Mouse (Mus musculus) midbrain, embryonic 15.5 days (tissue): ENCODE results near the gene Lrsam1. TPM values are rescaled to one million over a fixed set of nuclear protein-coding genes. Genes with fewer than 3 reads are reported as not detected.
A peak's percentile ranks its signal among the peaks of the same experiment; 100 is the strongest.

Experiments used
- ATAC-seq: fragments of 200-750 bp; cut with Nextera tagmentation; replicated peaks from 2 replicates; pipeline ENCODE4 v1.8.0; 2017; ENCODE audit warnings: moderate TSS enrichment
- H3K27ac ChIP-seq: fragments of 300-500 bp; sonication (generic); 2 replicates; pipeline ENCODE4 v1.5.1; 2015; ENCODE audit warnings: mild to moderate bottlenecking, inconsistent platforms
- H3K27me3 ChIP-seq: fragments of 300-500 bp; sonication (generic); replicated peaks from 2 replicates; pipeline ENCODE4 v1.6.1; 2015; ENCODE audit warnings: inconsistent platforms
- H3K36me3 ChIP-seq: fragments of 300-500 bp; sonication (generic); replicated peaks from 2 replicates; pipeline ENCODE4 v1.6.1; 2015; ENCODE audit warnings: inconsistent platforms
- H3K4me1 ChIP-seq: fragments of 300-500 bp; sonication (generic); 2 replicates; pipeline ENCODE4 v1.6.1; 2015; ENCODE audit warnings: inconsistent platforms
- H3K4me2 ChIP-seq: fragments of 300-500 bp; sonication (generic); 2 replicates; pipeline ENCODE4 v1.6.1; 2015; ENCODE audit warnings: inconsistent platforms, mild to moderate bottlenecking, moderate library complexity
- H3K4me3 ChIP-seq: fragments of 300-500 bp; sonication (generic); 2 replicates; pipeline ENCODE4 v1.5.1; 2015; ENCODE audit warnings: mild to moderate bottlenecking, inconsistent platforms
- H3K9ac ChIP-seq: fragments of 300-500 bp; sonication (generic); 2 replicates; pipeline ENCODE4 v1.6.1; 2015; ENCODE audit warnings: mild to moderate bottlenecking, inconsistent platforms
- H3K9me3 ChIP-seq: fragments of 300-500 bp; sonication (generic); 2 replicates; pipeline ENCODE4 v1.6.1; 2016; ENCODE audit warnings: inconsistent platforms
- WGBS: fragments of 180-500 bp; shearing (Covaris S2); methylation state at CpG from one replicate; pipeline ENCODE4 v1.1.7; 2015; ENCODE audit warnings: mixed read lengths; 5-methylcytosine and 5-hydroxymethylcytosine counted together
- polyA plus RNA-seq: library from polyadenylated mRNA; unstranded; fragments of >200 nt; fragmentation: Nextera tagmentation; extraction: Ambion mirVana; gene quantifications from 2 replicates; pipeline ENCODE4 v1.2.1, GENCODE M21; 2015

Lrsam1 gene
- polyA plus RNA-seq, 1 experiment from 2014 or later: 24.2 TPM

- peak overlapping the region; percentile 49; the same call in 1 of the 2 replicates for H3K27ac ChIP-seq
- H3K4me2 ChIP-seq: no peak overlapping the region
- no peak for ATAC-seq
- peaks cover 49% of the 10 kb centered on the region for H3K4me1 ChIP-seq
- WGBS: 53% methylated on average over 20 of the region's 21 CpGs
- H3K27me3 ChIP-seq: no peaks in the 10 kb centered on the region
- no peak overlapping the region for H3K4me3 ChIP-seq
- H3K9me3 ChIP-seq: no peaks in the 10 kb centered on the region
- H3K9ac ChIP-seq: no peak overlapping the region
- H3K36me3 ChIP-seq: no peaks in the 10 kb centered on the region
Measured at GRCm38 (mm10) chr2:32882283-32883043, 79.0 kb downstream of the Lrsam1 start.

GRCm38 (mm10) chr2:32881723-32882122 lies 79.7 kb downstream of the Lrsam1 start:
- Histone ChIP-seq H3K36me3 (no peaks in the 10 kb centered on the region), H3K27ac (peak overlapping the region; percentile 42; the same call in 1 of the 2 replicates), H3K4me3 (no peak overlapping the region), H3K9me3 (no peaks in the 10 kb centered on the region), H3K4me2 (no peak overlapping the region), H3K27me3 (no peaks in the 10 kb centered on the region), H3K4me1 (peaks cover 56% of the 10 kb centered on the region), H3K9ac (no peak overlapping the region)
- ATAC-seq: no peak
- WGBS: 54% methylated on average over 3 of the region's 3 CpGs

- H3K9ac ChIP-seq: no peak overlapping the region
- WGBS: 27% methylated on average over 6 of the region's 6 CpGs
- no peak for ATAC-seq
- no peaks in the 10 kb centered on the region for H3K9me3 ChIP-seq
- H3K4me3 ChIP-seq: no peak overlapping the region
- no peak overlapping the region for H3K4me2 ChIP-seq
- no peaks in the 10 kb centered on the region for H3K36me3 ChIP-seq
- no peaks in the 10 kb centered on the region for H3K27me3 ChIP-seq
- peak overlapping the region; percentile 42 for H3K27ac ChIP-seq
- peaks cover 58% of the 10 kb centered on the region for H3K4me1 ChIP-seq
Measured at GRCm38 (mm10) chr2:32881054-32881453, 80.4 kb downstream of the Lrsam1 start.

- Histone ChIP-seq H3K36me3 (no peaks in the 10 kb centered on the region), H3K4me1 (peaks cover 59% of the 10 kb centered on the region), H3K9me3 (no peaks in the 10 kb centered on the region), H3K27me3 (no peaks in the 10 kb centered on the region), H3K4me2 (peak overlapping the region; percentile 67; the same call in 1 of the 2 replicates), H3K27ac (no peak overlapping the region), H3K9ac (no peak overlapping the region), H3K4me3 (no peak overlapping the region)
- 81% methylated on average over 5 of the region's 5 CpGs for WGBS
- ATAC-seq: no peak
Measured at GRCm38 (mm10) chr2:32879593-32879992, 81.8 kb downstream of the Lrsam1 start.

- Histone ChIP-seq H3K4me1 (peaks cover 66% of the 10 kb centered on the region), H3K36me3 (no peaks in the 10 kb centered on the region), H3K9me3 (no peaks in the 10 kb centered on the region), H3K4me3 (peak overlapping the region; percentile 64), H3K27ac (no peak overlapping the region), H3K27me3 (no peaks in the 10 kb centered on the region), H3K9ac (peak overlapping the region; percentile 15), H3K4me2 (peak overlapping the region; percentile 67)
- no peak for ATAC-seq
- 70% methylated on average over 3 of the region's 3 CpGs for WGBS
Measured at GRCm38 (mm10) chr2:32878396-32878795, 83.0 kb downstream of the Lrsam1 start.

GRCm38 (mm10) chr2:32877761-32878393 lies 83.5 kb downstream of the Lrsam1 start:
- peaks cover 66% of the 10 kb centered on the region for H3K4me1 ChIP-seq
- H3K9ac ChIP-seq: peak overlapping the region; percentile 83
- H3K9me3 ChIP-seq: no peaks in the 10 kb centered on the region
- no peak overlapping the region for H3K27ac ChIP-seq
- H3K4me2 ChIP-seq: peak overlapping the region; percentile 67
- peak overlapping the region; percentile 64 for H3K4me3 ChIP-seq
- 49% methylated on average over 6 of the region's 6 CpGs for WGBS
- no peaks in the 10 kb centered on the region for H3K36me3 ChIP-seq
- ATAC-seq: no peak
- no peaks in the 10 kb centered on the region for H3K27me3 ChIP-seq

- Histone ChIP-seq H3K4me1 (peaks cover 66% of the 10 kb centered on the region), H3K36me3 (no peaks in the 10 kb centered on the region), H3K27ac (peak overlapping the region; percentile 17), H3K9ac (peak overlapping the region; percentile 83), H3K9me3 (no peaks in the 10 kb centered on the region), H3K4me3 (peak overlapping the region; percentile 64), H3K4me2 (peak overlapping the region; percentile 67), H3K27me3 (no peaks in the 10 kb centered on the region)
- 19% methylated on average over 5 of the region's 5 CpGs for WGBS
- ATAC-seq: no peak
Measured at GRCm38 (mm10) chr2:32877303-32877702, 84.1 kb downstream of the Lrsam1 start.

GRCm38 (mm10) chr2:32876490-32877302 lies 84.7 kb downstream of the Lrsam1 start:
- peak overlapping the region; percentile 64 for H3K4me3 ChIP-seq
- peak overlapping the region; percentile 94 for H3K27ac ChIP-seq
- H3K4me1 ChIP-seq: peaks cover 64% of the 10 kb centered on the region
- no peaks in the 10 kb centered on the region for H3K9me3 ChIP-seq
- 2% methylated on average over 20 of the region's 20 CpGs for WGBS
- peak; percentile 24; the same call in 1 of the 2 replicates for ATAC-seq
- H3K27me3 ChIP-seq: no peaks in the 10 kb centered on the region
- peak overlapping the region; percentile 83 for H3K9ac ChIP-seq
- H3K4me2 ChIP-seq: peak overlapping the region; percentile 67
- no peaks in the 10 kb centered on the region for H3K36me3 ChIP-seq

GRCm38 (mm10) chr2:32875675-32876489 lies 85.5 kb downstream of the Lrsam1 start, which contains the start of gene Fam129b:
TSS of gene Fam129b (plus strand) at chr2:32876114.
- Histone ChIP-seq H3K36me3 (no peaks in the 10 kb centered on the region), H3K9ac (peak within 1 kb of the TSS; percentile 83), H3K9me3 (no peaks in the 10 kb centered on the region), H3K27me3 (no peaks in the 10 kb centered on the region), H3K4me1 (peaks cover 56% of the 10 kb centered on the region), H3K4me2 (peak within 1 kb of the TSS; percentile 67), H3K27ac (peak within 1 kb of the TSS; percentile 94), H3K4me3 (peak within 1 kb of the TSS; percentile 64)
- WGBS: under 1% methylated on average over 65 of the region's 68 CpGs
- ATAC-seq: peak; percentile 89
